Mouse (Mus musculus) myocyte (in vitro differentiated cells): ENCODE results near the gene 1700006A11Rik.

Experiments
- CEBPB ChIP-seq: IDR thresholded peaks from 2 replicates; pipeline ENCODE4 v1.6.1; 2011; ENCODE audit warnings: mild to moderate bottlenecking, moderate library complexity; ENCODE audit not compliant: poor library complexity, insufficient read depth, severe bottlenecking
- E2F4 ChIP-seq: IDR thresholded peaks from one replicate; pipeline ENCODE4 v1.6.1; 2011; ENCODE audit warnings: mild to moderate bottlenecking, control low read depth, moderate library complexity; ENCODE audit not compliant: insufficient read depth
- MAX ChIP-seq: IDR thresholded peaks from one replicate; pipeline ENCODE4 v1.6.1; 2011; ENCODE audit warnings: low read depth, mild to moderate bottlenecking, control low read depth
- MYOD1 ChIP-seq, 3 experiments: IDR thresholded peaks; one replicate each; pipeline ENCODE4 v1.6.1; 2011; ENCODE audit warnings: control low read depth in 2 of 3, low read depth in 2 of 3, mild to moderate bottlenecking in 2 of 3, moderate library complexity in 1 of 3; ENCODE audit not compliant: insufficient read length in 2 of 3, control insufficient read depth in 1 of 3
- MYOG ChIP-seq, 3 experiments: IDR thresholded peaks; one replicate each; pipeline ENCODE4 v1.6.1; 2011; ENCODE audit warnings: control low read depth in 2 of 3, low read depth in 2 of 3, mild to moderate bottlenecking in 2 of 3; ENCODE audit not compliant: insufficient read length in 2 of 3, control insufficient read depth in 1 of 3, insufficient read depth in 1 of 3
- POLR2A ChIP-seq: IDR thresholded peaks from one replicate; pipeline ENCODE4 v1.6.1; 2011; ENCODE audit warnings: low read depth, mild to moderate bottlenecking, control low read depth, moderate library complexity; ENCODE audit not compliant: insufficient read length
- POLR2AphosphoS2 ChIP-seq: IDR thresholded peaks from one replicate; pipeline ENCODE4 v1.6.1; 2011; ENCODE audit warnings: low read depth, control low read depth; ENCODE audit not compliant: insufficient read length
- REST ChIP-seq: IDR thresholded peaks from one replicate; pipeline ENCODE4 v1.6.1; 2011; ENCODE audit warnings: mild to moderate bottlenecking, control low read depth, moderate library complexity; ENCODE audit not compliant: insufficient read depth, insufficient read length
- SRF ChIP-seq: IDR thresholded peaks from one replicate; pipeline ENCODE4 v1.6.1; 2011; ENCODE audit warnings: low read depth; ENCODE audit not compliant: control insufficient read depth, insufficient read length
- TCF12 ChIP-seq: IDR thresholded peaks from one replicate; pipeline ENCODE4 v1.6.1; 2011; ENCODE audit warnings: mild to moderate bottlenecking, control low read depth; ENCODE audit not compliant: poor library complexity, insufficient read depth, severe bottlenecking
- TCF3 ChIP-seq: IDR thresholded peaks from one replicate; pipeline ENCODE4 v1.6.1; 2011; ENCODE audit warnings: low read depth, control low read depth; ENCODE audit not compliant: insufficient read length
- USF1 ChIP-seq: IDR thresholded peaks from one replicate; pipeline ENCODE4 v1.6.1; 2011; ENCODE audit warnings: low read depth, mild to moderate bottlenecking, control low read depth, moderate library complexity

GRCm38 (mm10) chr3:124392201-124392600, 33.6 kb downstream of the 1700006A11Rik start:
- TF ChIP-seq CEBPB (no peak), TCF12 (no peak), USF1 (no peak), MYOG (IDR thresholded peaks at IDR 0.05; ENCODE audit: control insufficient read depth in 1 of 3, insufficient read depth in 1 of 3, insufficient read length in 2 of 3, low read depth in 2 of 3) (no peak), POLR2A (no peak), REST (no peak), MYOD1 (IDR thresholded peaks at IDR 0.05; ENCODE audit: control insufficient read depth in 1 of 3, insufficient read length in 2 of 3, low read depth in 2 of 3) (no peak), SRF (no peak), MAX (no peak), POLR2AphosphoS2 (no peak), TCF3 (no peak), E2F4 (no peak)
